Mouse (Mus musculus) liver (tissue): ENCODE measurements at regions not wholly inside any gene's neighbourhood (a gene's known extent, or its start where the extent isn't known, plus 50 kb on each side); places are given as distances from the start of the nearest gene placed in this dataset.

Source experiments
- DNase-seq: peaks from one replicate; pipeline ENCODE4 v3.0.0-alpha.2; 2020; ENCODE audit warnings: mixed read lengths

GRCm38 (mm10) chr6:121560852-121561251 lies 74.3 kb upstream of the A2m start:
- DNase-seq = peak; percentile 29

GRCm38 (mm10) chr6:121560393-121560793 lies 74.8 kb upstream of the A2m start:
- no peak for DNase-seq

GRCm38 (mm10) chr6:121556481-121556880 lies 78.7 kb upstream of the A2m start:
- peak; percentile 6 for DNase-seq

GRCm38 (mm10) chr6:121553501-121554132 lies 80.1 kb upstream of the Iqsec3 start:
- no peak for DNase-seq

- DNase-seq = no peak
Observed at GRCm38 (mm10) chr6:121533521-121533920, 60.0 kb upstream of the Iqsec3 start.

- DNase-seq = peak; percentile 18
Observed at GRCm38 (mm10) chr6:121532926-121533325, 59.4 kb upstream of the Iqsec3 start.

- no peak for DNase-seq
Observed at GRCm38 (mm10) chr6:121531825-121532389, 58.4 kb upstream of the Iqsec3 start.

GRCm38 (mm10) chr6:121527281-121527680 lies 53.8 kb upstream of the Iqsec3 start:
- no peak for DNase-seq

- DNase-seq = no peak
Observed at GRCm38 (mm10) chr6:121526121-121526520, 52.6 kb upstream of the Iqsec3 start.

GRCm38 (mm10) chr6:121524613-121524970 lies 51.1 kb upstream of the Iqsec3 start:
- DNase-seq = no peak

GRCm38 (mm10) chr6:121523882-121524612 lies 50.6 kb upstream of the Iqsec3 start:
- DNase-seq = no peak
